Mouse (Mus musculus): Measurements from ENCODE around the gene Robo4. TPM values are rescaled to one million over a fixed set of nuclear protein-coding genes. Genes with fewer than 3 reads are reported as not detected.

Gene Robo4
- 14.9 and 16.8 TPM in 2 replicates for polyA plus RNA-seq (2015; fragmentation: Nextera tagmentation; extraction: Ambion mirVana)

DNA sequence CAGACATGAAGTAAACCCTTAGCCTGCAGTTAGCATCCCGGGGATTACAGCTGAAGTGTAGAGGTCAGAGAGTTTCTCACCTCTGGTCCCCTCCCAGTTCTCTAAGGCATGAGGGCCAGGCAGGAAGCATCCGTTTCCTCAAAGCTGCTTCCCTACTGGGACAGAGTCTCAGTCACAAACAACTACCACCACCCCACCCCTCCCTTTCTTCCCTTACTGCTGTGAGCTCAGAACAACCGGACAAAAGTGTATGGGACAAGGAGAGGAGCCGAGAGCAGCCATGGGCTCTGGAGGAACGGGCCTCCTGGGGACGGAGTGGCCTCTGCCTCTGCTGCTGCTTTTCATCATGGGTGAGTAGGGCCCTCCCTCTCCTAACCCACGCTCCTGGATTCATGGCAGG lies at the start of gene Robo4:
Gene Robo4, plus strand, starts transcription at position 96 of the 400 bp plus-strand sequence.

DNA sequence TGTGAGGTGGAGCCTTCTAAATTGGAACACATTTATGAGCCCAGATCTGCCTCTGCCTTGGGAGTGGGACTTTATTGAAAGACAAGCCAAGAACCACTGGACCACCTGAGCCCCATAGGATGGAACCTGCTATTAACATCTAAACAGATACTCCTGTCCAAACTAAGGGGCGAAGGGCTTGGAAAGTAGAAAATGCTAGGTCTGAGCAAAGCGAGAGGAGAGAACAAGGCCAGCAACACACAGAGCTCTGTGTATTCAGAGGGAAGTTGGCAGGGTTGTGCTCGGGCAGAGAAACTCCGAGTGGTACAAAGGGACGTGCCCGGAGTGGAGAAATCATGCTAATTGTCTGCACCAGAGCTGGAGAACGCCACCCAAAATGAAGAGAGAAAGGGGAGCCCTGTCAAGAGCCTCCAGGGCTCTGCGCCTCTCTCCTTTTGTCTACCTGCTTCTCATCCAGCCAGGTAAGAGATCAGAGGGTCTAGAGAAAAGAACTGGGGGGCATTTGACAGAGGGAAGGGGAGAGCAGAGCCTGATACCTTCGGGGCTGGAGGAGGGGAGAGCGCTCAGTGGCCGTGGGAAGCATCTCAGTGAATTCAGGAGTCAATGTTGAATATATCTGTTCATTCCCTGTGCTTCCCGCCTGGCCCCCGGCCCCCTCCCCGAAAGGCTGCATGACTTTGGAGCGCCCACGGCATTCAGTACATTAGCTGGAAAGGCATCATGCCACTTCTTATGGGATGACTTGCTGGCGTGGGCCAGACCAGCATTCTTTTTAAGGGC lies 34.2 kb upstream of the Robo4 start, which contains the start of gene Hepacam:
Gene Hepacam, plus strand, starts transcription at position 51 of the 780 bp plus-strand sequence.

DNA sequence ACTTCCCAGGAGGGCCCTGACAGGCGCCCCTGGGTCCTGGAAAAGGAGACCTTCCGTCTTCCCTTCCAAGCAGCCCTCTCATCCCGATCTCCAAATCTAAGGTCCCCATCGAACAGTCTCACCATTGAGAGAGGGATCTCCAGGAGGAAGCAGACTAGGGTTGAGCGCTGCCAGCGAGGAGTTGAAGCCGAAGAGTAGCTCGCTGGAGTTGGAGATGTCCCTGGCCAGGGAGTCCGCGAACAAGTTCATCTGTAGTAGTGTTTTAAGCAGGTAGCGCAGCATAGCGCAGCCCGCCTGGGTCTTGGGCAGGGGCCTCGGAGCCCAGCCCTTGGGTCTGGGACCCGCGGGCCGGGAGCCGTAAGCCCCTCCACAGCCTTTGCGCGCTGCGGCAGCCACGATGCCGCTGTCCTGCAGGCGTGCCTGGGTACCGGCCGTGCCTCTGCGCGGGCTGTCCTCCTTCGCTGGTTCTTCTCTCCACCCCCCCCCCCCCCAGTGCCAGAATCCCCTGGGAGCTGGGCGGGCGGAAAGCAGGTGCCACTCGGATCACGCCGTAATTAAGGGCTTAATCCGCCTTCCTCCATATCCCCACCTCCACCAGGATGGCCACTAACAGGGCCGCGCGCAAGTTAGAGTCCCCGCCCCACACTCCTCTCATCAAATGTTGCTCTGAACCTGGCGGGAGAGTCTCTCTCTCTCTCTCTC lies 31.2 kb downstream of the Robo4 start, which contains the start of gene Robo3:
Gene Robo3, minus strand, starts transcription at position 527 of the 702 bp plus-strand sequence.

Other genes starting within 250 kb of the Robo4 start
- gene Tmem218, start 193.7 kb upstream of the Robo4 start, polyA plus RNA-seq (2015; fragmentation: Nextera tagmentation; extraction: Ambion mirVana) = 4.5 and 5.6 TPM in 2 replicates
- 2.4 and 3.4 TPM in 2 replicates for gene Slc37a2, start 146.2 kb upstream of the Robo4 start, polyA plus RNA-seq (2015; fragmentation: Nextera tagmentation; extraction: Ambion mirVana)
- gene Ccdc15, start 53.5 kb upstream of the Robo4 start, polyA plus RNA-seq (2015; fragmentation: Nextera tagmentation; extraction: Ambion mirVana) = 2.3 and 2.4 TPM in 2 replicates
- 0.09 and 0.10 TPM in 2 replicates for gene Hepacam, start 34.5 kb upstream of the Robo4 start, polyA plus RNA-seq (2015; fragmentation: Nextera tagmentation; extraction: Ambion mirVana)
- gene Robo3, start 31.3 kb downstream of the Robo4 start, polyA plus RNA-seq (2015; fragmentation: Nextera tagmentation; extraction: Ambion mirVana) = not detected in 2 replicates
- gene Msantd2, start 87.4 kb downstream of the Robo4 start, polyA plus RNA-seq (2015; fragmentation: Nextera tagmentation; extraction: Ambion mirVana) = 6.5 and 7.9 TPM in 2 replicates
- 51.3 and 58.9 TPM in 2 replicates for gene Esam, start 126.2 kb downstream of the Robo4 start, polyA plus RNA-seq (2015; fragmentation: Nextera tagmentation; extraction: Ambion mirVana)
- 1.3 and 2.1 TPM in 2 replicates for gene Vsig2, start 137.4 kb downstream of the Robo4 start, polyA plus RNA-seq (2015; fragmentation: Nextera tagmentation; extraction: Ambion mirVana)
- gene Nrgn, start 151.0 kb downstream of the Robo4 start, polyA plus RNA-seq (2015; fragmentation: Nextera tagmentation; extraction: Ambion mirVana) = 1.1 and 1.5 TPM in 2 replicates
- gene Siae, start 153.8 kb downstream of the Robo4 start, polyA plus RNA-seq (2015; fragmentation: Nextera tagmentation; extraction: Ambion mirVana) = 4.0 and 5.3 TPM in 2 replicates
- gene Spa17, start 211.8 kb downstream of the Robo4 start, polyA plus RNA-seq (2015; fragmentation: Nextera tagmentation; extraction: Ambion mirVana) = 7.2 and 7.3 TPM in 2 replicates